Mouse (Mus musculus): Measurements from ENCODE around the gene Synrg. TPM values are rescaled to one million over a fixed set of nuclear protein-coding genes. Genes with fewer than 3 reads are reported as not detected.

Gene Synrg
- polyA plus RNA-seq, 2 experiments = 3.9 TPM

DNA sequence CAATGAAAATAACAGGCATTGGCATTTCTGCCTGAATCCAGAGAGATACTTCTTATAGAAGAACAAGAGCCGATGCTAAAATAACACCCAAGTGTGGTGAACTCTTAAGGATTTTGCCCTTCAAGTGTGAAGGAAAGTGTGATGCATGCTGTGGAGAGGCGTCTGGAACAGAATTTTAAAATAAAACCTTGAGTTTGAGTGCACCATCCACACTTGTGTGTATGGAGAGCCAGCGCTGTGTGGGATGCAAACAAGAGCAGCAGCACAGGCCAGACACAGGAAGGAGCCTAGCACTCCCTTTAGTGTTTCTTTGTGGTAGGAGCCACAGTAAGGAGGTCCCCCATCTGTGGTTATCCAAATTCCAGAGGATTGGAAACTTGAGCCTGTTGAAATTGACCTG is 2.2 kb upstream of the Synrg start:
- Histone ChIP-seq H3K36me3 (replicated peaks; ENCODE audit: control insufficient read depth, insufficient read depth, low read depth) (peaks cover 47% of the 10 kb centered on the region), H3K4me2 (ENCODE audit: low read depth) (no peak overlapping the region), H3K4me3 (ENCODE audit: insufficient read depth in 1 of 2, low read depth in 2 of 2, low read length in 2 of 2) (no peak overlapping the region), H3K4me1 (replicated peaks; ENCODE audit: control insufficient read depth in 2 of 2, insufficient read depth in 2 of 2, low read length in 1 of 2) (peaks cover 11 to 15% of the 10 kb centered on the region in 2 experiments), H3K27me3 (ENCODE audit: control insufficient read depth, insufficient read depth, low read length) (no peaks in the 10 kb centered on the region), H3K9me3 (ENCODE audit: control insufficient read depth, low read length) (no peaks in the 10 kb centered on the region), H3K27ac (no peak overlapping the region), H3K9ac (replicated peaks) (no peak overlapping the region)
- 73% methylated on average over 3 of the region's 3 CpGs for WGBS (ENCODE audit: insufficient replicate concordance)
- ATAC-seq (ENCODE audit: insufficient read depth) (no peak), DNase-seq (ENCODE audit: low read depth in 3 of 3, low spot score in 3 of 3) (no peak)
- TF ChIP-seq CTCF (IDR thresholded peaks at IDR 0.05; ENCODE audit: low read depth) (no peak), EP300 (IDR thresholded peaks at IDR 0.05; ENCODE audit: low read depth) (no peak)

GRCm38 (mm10) chr11:83967436-83968204 is 3.4 kb downstream of the Synrg start:
- ATAC-seq (ENCODE audit: insufficient read depth) = no peak
- 37% methylated on average over 8 of the region's 8 CpGs for WGBS (ENCODE audit: insufficient replicate concordance)

GRCm38 (mm10) chr11:83968205-83968575 is 4.0 kb downstream of the Synrg start:
- H3K4me1 ChIP-seq (replicated peaks; ENCODE audit: control insufficient read depth in 2 of 2, insufficient read depth in 2 of 2, low read length in 1 of 2) = peaks cover 21 to 30% of the 10 kb centered on the region in 2 experiments
- H3K36me3 ChIP-seq (replicated peaks; ENCODE audit: control insufficient read depth, insufficient read depth, low read depth) = no peaks in the 10 kb centered on the region; the same call in 1 of the 2 replicates
- no peak overlapping the region for H3K9ac ChIP-seq (replicated peaks)
- TF ChIP-seq CTCF (IDR thresholded peaks at IDR 0.05; ENCODE audit: low read depth) = no peak
- TF ChIP-seq EP300 (IDR thresholded peaks at IDR 0.05; ENCODE audit: low read depth) = no peak
- 40% methylated on average over 6 of the region's 6 CpGs for WGBS (ENCODE audit: insufficient replicate concordance)
- no peaks in the 10 kb centered on the region for H3K27me3 ChIP-seq (ENCODE audit: control insufficient read depth, insufficient read depth, low read length)
- ATAC-seq (ENCODE audit: insufficient read depth) (no peak), DNase-seq (ENCODE audit: low read depth in 3 of 3, low spot score in 3 of 3) (no peak)
- H3K4me3 ChIP-seq (ENCODE audit: insufficient read depth in 1 of 2, low read depth in 2 of 2, low read length in 2 of 2) = no peak overlapping the region
- no peaks in the 10 kb centered on the region for H3K9me3 ChIP-seq (ENCODE audit: control insufficient read depth, low read length)
- H3K27ac ChIP-seq = no peak overlapping the region
- H3K4me2 ChIP-seq (ENCODE audit: low read depth) = no peak overlapping the region

More at GRCm38 (mm10) chr11:83967436-83968204, 3.4 kb downstream of the Synrg start:
- peaks cover 21 to 30% of the 10 kb centered on the region in 2 experiments for H3K4me1 ChIP-seq (replicated peaks; ENCODE audit: control insufficient read depth in 2 of 2, insufficient read depth in 2 of 2, low read length in 1 of 2)
- H3K4me3 ChIP-seq (ENCODE audit: insufficient read depth in 1 of 2, low read depth in 2 of 2, low read length in 2 of 2) = no peak overlapping the region
- peak overlapping the region; percentile 41 for H3K4me2 ChIP-seq (ENCODE audit: low read depth)
- H3K9me3 ChIP-seq (ENCODE audit: control insufficient read depth, low read length) = no peaks in the 10 kb centered on the region
- H3K27me3 ChIP-seq (ENCODE audit: control insufficient read depth, insufficient read depth, low read length) = no peaks in the 10 kb centered on the region
- DNase-seq (ENCODE audit: low read depth in 3 of 3, low spot score in 3 of 3) = peak in 2 of 3 experiments; percentile 42 to 46
- peak overlapping the region; percentile 27; the same call in 1 of the 2 replicates for H3K9ac ChIP-seq (replicated peaks)
- no peak for TF ChIP-seq EP300 (IDR thresholded peaks at IDR 0.05; ENCODE audit: low read depth)
- peak; percentile 39; the same call in 1 of the 2 replicates for TF ChIP-seq CTCF (IDR thresholded peaks at IDR 0.05; ENCODE audit: low read depth)
- no peak overlapping the region for H3K27ac ChIP-seq
- peaks cover 1% of the 10 kb centered on the region for H3K36me3 ChIP-seq (replicated peaks; ENCODE audit: control insufficient read depth, insufficient read depth, low read depth)

DNA sequence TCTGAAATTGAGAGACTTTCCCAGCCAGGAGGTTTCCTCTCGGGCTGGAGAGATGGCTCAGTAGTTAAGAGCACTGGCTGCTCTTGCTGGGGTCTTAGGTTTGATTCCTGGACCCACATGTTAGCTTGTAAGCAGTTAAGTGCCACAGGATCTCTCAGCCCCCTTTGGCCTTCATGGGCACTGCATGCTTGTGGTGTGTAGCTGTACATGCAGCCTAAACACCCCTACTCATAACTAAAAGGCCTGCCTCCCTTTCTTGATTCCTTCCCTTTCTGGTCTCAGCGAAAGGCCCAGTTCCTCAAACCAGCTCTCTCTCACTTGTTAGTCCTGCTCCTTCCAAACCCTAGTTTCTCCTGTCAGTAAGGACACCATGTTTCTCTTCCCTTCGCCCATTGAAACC is 4.8 kb downstream of the Synrg start:
- Histone ChIP-seq H3K9me3 (ENCODE audit: control insufficient read depth, low read length) (no peaks in the 10 kb centered on the region), H3K4me1 (replicated peaks; ENCODE audit: control insufficient read depth in 2 of 2, insufficient read depth in 2 of 2, low read length in 1 of 2) (peaks cover 21 to 27% of the 10 kb centered on the region in 2 experiments), H3K4me2 (ENCODE audit: low read depth) (no peak overlapping the region), H3K4me3 (ENCODE audit: insufficient read depth in 1 of 2, low read depth in 2 of 2, low read length in 2 of 2) (no peak overlapping the region), H3K27me3 (ENCODE audit: control insufficient read depth, insufficient read depth, low read length) (no peaks in the 10 kb centered on the region), H3K9ac (replicated peaks) (no peak overlapping the region), H3K36me3 (replicated peaks; ENCODE audit: control insufficient read depth, insufficient read depth, low read depth) (no peaks in the 10 kb centered on the region; the same call in 1 of the 2 replicates), H3K27ac (no peak overlapping the region)
- TF ChIP-seq CTCF (IDR thresholded peaks at IDR 0.05; ENCODE audit: low read depth) (no peak), EP300 (IDR thresholded peaks at IDR 0.05; ENCODE audit: low read depth) (no peak)
- no peak for DNase-seq (ENCODE audit: low read depth in 3 of 3, low spot score in 3 of 3)
- 78% methylated on average over 3 of the region's 3 CpGs for WGBS (ENCODE audit: insufficient replicate concordance)
- no peak for ATAC-seq (ENCODE audit: insufficient read depth)

DNA sequence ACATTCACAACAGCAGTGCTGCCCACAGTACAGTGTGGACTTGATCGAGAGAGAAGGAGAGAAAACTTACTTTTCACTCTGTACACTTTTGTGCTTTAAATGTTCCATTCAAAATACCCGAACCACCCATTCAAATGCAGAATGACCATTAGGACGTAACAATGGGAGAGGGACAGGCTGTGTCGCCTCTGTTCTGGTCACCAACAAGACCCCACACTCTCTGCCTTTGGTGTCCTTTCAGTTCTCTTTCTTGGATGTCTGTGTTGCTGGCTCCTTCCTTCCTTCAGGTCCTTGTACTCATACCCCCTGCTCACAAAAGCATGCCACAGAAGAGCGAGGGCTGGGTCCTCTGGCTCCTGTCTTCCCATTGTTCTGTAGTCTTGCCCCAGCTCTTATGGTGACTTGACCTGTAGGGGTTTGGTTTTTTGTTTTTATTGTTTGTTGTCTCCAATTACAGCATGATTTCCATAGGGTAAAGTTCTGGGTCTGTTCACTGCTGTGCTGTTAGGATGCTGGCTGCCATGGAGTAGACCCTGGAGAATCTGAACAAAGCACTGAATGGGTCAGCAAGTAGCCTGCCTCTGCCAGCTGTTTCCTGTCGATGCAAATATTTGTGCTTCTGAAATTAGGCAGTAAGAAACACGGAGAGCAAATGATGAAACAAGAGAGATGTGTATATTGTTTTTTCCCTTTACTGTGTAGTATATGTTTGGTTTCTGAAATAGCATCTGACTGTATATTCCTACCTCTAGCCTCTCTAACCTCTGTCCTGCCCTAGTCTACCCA is 10.5 kb downstream of the Synrg start:
- Histone ChIP-seq H3K4me2 (ENCODE audit: low read depth) (peak overlapping the region; percentile 47), H3K4me1 (replicated peaks; ENCODE audit: control insufficient read depth in 2 of 2, insufficient read depth in 2 of 2, low read length in 1 of 2) (peaks cover 5 to 17% of the 10 kb centered on the region in 2 experiments), H3K27ac (no peak overlapping the region), H3K9me3 (ENCODE audit: control insufficient read depth, low read length) (no peaks in the 10 kb centered on the region), H3K4me3 (ENCODE audit: insufficient read depth in 1 of 2, low read depth in 2 of 2, low read length in 2 of 2) (no peak overlapping the region), H3K36me3 (replicated peaks; ENCODE audit: control insufficient read depth, insufficient read depth, low read depth) (peaks cover 8% of the 10 kb centered on the region), H3K9ac (replicated peaks) (no peak overlapping the region), H3K27me3 (ENCODE audit: control insufficient read depth, insufficient read depth, low read length) (no peaks in the 10 kb centered on the region)
- no peak for TF ChIP-seq CTCF (IDR thresholded peaks at IDR 0.05; ENCODE audit: low read depth)
- no peak for TF ChIP-seq EP300 (IDR thresholded peaks at IDR 0.05; ENCODE audit: low read depth)
- ATAC-seq (ENCODE audit: insufficient read depth) (no peak), DNase-seq (ENCODE audit: low read depth in 3 of 3, low spot score in 3 of 3) (no peak)
- 70% methylated on average over 7 of the region's 7 CpGs for WGBS (ENCODE audit: insufficient replicate concordance)

All from liver, embryonic 14.5 days (tissue).